Mouse (Mus musculus) cerebellum, postnatal 36 days (tissue): ENCODE measurements at regions not wholly inside any gene's neighbourhood (a gene's known extent, or its start where the extent isn't known, plus 50 kb on each side); places are given as distances from the start of the nearest gene placed in this dataset.

Source experiments
- DNase-seq, 2 experiments: peaks; one replicate each; pipeline ENCODE4 v3.0.0; 2021 to 2022; ENCODE audit warnings: mixed read lengths in 2 of 2

DNA sequence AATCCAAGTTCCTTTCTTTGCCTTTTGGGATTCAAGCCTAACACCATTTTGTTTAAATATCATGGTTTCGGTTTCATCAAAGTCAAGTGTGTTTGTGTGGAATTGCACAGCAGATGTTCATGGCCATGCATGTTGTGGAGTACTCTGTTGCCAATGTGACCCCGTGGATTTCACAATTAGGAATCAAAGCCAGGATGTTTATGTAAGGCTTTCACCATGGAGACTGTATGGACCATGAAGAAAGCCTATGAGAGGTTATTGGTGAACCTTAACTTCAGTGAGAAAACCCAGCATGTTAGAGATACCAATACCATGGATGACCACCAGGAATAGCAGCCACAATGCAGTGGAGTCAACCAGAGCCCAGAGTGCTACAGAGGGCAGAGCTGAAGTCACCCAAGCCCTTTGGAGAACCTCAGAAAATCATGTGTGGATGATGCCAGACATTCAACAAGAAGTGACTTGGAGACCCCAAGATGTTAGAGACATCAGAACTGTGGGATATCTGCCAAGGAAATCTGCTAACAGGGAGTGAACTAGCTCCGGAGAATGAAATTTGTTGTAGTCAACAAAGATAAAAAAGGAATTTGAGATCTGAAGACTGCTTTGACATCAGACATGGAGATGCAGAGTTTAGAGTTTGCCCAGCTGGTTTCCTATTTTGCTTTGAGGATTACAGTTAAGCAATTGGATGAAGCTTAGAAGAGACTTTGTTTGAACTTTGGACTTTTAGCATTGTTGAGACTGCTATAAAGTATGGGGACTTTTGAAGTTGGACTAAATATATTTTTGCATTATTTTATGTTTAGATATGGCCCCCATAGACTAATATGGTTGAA is 615.3 kb downstream of the Tmem182 start:
- no peak for DNase-seq

- no peak for DNase-seq
Measured at GRCm38 (mm10) chr1:41427853-41428252, 622.5 kb downstream of the Tmem182 start.

DNA sequence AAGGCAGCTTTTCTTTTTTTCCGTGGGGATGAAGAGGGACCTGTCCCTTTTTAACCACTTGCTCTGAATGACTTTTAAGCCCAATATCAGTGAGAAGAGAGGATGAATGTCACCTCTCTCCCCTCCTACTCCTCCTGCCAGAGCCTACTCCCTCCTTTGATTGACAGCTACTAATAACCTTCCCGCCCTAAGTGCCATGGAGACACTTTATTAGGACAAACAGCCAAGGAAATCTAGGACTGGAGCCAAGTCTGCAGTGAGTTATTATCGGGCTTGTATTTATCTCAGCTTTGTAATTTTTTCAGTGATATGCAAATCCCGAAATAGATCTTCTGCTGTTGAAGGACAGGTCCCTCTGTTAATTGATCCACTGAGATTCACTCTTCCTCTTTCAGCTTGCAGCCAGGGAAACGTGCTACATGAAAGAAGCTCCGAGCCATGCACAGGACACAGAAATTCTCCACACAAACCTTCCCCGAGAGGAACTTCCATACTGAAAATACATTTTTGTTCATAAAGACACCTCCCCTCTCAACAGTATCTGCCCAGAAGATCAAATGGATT is 625.8 kb downstream of the Tmem182 start:
- no peak for DNase-seq

- no peak for DNase-seq
Measured at GRCm38 (mm10) chr1:41435379-41435778, 630.0 kb downstream of the Tmem182 start.

- DNase-seq, result no peak
Measured at GRCm38 (mm10) chr1:41449972-41450371, 644.6 kb downstream of the Tmem182 start.
